Mouse (Mus musculus): ENCODE data around the gene Gm9844.
A peak's percentile ranks its signal among the peaks of the same experiment; 100 is the strongest.
"Not testable (repeated sequence)": the region's sequence is repeated elsewhere in the genome, so short reads cannot be mapped to it uniquely, and the experiment has no call there.

Gene Gm9844

GRCm38 (mm10) chr7:24869532-24870165 is 7.6 kb downstream of the Gm9844 start, which contains the start of the genes Lypd4 and Dmrtc2:
Lypd4 (minus strand) TSS chr7:24869941.
Dmrtc2 (plus strand) TSS chr7:24870057.
- DNase-seq (ENCODE audit: low read depth): no peak

- DNase-seq (ENCODE audit: low read depth): no peak
These were observed 15.6 kb downstream of the Gm9844 start for GRCm38 (mm10) chr7:24877588-24877987.

GRCm38 (mm10) chr7:24879620-24880019 is 17.6 kb downstream of the Gm9844 start:
- DNase-seq (ENCODE audit: low read depth): no peak

GRCm38 (mm10) chr7:24882416-24883199 is 20.6 kb downstream of the Gm9844 start:
- no peak for DNase-seq (ENCODE audit: low read depth)

- DNase-seq (ENCODE audit: low read depth): peak; percentile 99
These were observed 22.1 kb downstream of the Gm9844 start, which contains the start of gene Rps19 for GRCm38 (mm10) chr7:24883896-24884692. Rps19 (plus strand) TSS chr7:24884371.

GRCm38 (mm10) chr7:24884693-24885291 is 22.8 kb downstream of the Gm9844 start:
- no peak for DNase-seq (ENCODE audit: low read depth)

- DNase-seq (ENCODE audit: low read depth): peak; percentile 30
These were observed 23.7 kb downstream of the Gm9844 start for GRCm38 (mm10) chr7:24885468-24886307.

- DNase-seq (ENCODE audit: low read depth): no peak
These were observed 24.3 kb downstream of the Gm9844 start for GRCm38 (mm10) chr7:24886308-24886633.

- DNase-seq (ENCODE audit: low read depth): no peak
These were observed 25.1 kb downstream of the Gm9844 start for GRCm38 (mm10) chr7:24887096-24887495.

GRCm38 (mm10) chr7:24889431-24890220 is 27.6 kb downstream of the Gm9844 start:
- DNase-seq (ENCODE audit: low read depth): no peak

GRCm38 (mm10) chr7:24890281-24891216 is 28.5 kb downstream of the Gm9844 start:
- DNase-seq (ENCODE audit: low read depth): peak; percentile 90

- no peak for DNase-seq (ENCODE audit: low read depth)
These were observed 29.5 kb downstream of the Gm9844 start for GRCm38 (mm10) chr7:24891241-24892124.

- DNase-seq (ENCODE audit: low read depth): no peak
These were observed 30.1 kb downstream of the Gm9844 start for GRCm38 (mm10) chr7:24892125-24892583.

- DNase-seq (ENCODE audit: low read depth): not testable (repeated sequence)
These were observed 33.7 kb downstream of the Gm9844 start for GRCm38 (mm10) chr7:24895749-24896148.

- DNase-seq (ENCODE audit: low read depth): no peak
These were observed 34.3 kb downstream of the Gm9844 start for GRCm38 (mm10) chr7:24896269-24896668.

GRCm38 (mm10) chr7:24897224-24897623 is 35.2 kb downstream of the Gm9844 start, which contains the start of gene Cd79a:
Cd79a (plus strand) TSS chr7:24897381.
- peak; percentile 16 for DNase-seq (ENCODE audit: low read depth)

- no peak for DNase-seq (ENCODE audit: low read depth)
These were observed 35.9 kb downstream of the Gm9844 start for GRCm38 (mm10) chr7:24897959-24898358.

GRCm38 (mm10) chr7:24901114-24901513 is 39.1 kb downstream of the Gm9844 start:
- no peak for DNase-seq (ENCODE audit: low read depth)

Measured in naive thymus-derived CD4-positive, alpha-beta T cell, adult 2 months (primary cell).